Mouse (Mus musculus): ENCODE results near the gene Pi4kb. TPM values are rescaled to one million over a fixed set of nuclear protein-coding genes. Genes with fewer than 3 reads are reported as not detected.
"Not testable (repeated sequence)": the region's sequence is repeated elsewhere in the genome, so short reads cannot be mapped to it uniquely, and the experiment has no call there.

The Pi4kb gene
- polyA plus RNA-seq (2012; rRNA removed) = 59.0 and 62.3 TPM in 2 replicates

DNA sequence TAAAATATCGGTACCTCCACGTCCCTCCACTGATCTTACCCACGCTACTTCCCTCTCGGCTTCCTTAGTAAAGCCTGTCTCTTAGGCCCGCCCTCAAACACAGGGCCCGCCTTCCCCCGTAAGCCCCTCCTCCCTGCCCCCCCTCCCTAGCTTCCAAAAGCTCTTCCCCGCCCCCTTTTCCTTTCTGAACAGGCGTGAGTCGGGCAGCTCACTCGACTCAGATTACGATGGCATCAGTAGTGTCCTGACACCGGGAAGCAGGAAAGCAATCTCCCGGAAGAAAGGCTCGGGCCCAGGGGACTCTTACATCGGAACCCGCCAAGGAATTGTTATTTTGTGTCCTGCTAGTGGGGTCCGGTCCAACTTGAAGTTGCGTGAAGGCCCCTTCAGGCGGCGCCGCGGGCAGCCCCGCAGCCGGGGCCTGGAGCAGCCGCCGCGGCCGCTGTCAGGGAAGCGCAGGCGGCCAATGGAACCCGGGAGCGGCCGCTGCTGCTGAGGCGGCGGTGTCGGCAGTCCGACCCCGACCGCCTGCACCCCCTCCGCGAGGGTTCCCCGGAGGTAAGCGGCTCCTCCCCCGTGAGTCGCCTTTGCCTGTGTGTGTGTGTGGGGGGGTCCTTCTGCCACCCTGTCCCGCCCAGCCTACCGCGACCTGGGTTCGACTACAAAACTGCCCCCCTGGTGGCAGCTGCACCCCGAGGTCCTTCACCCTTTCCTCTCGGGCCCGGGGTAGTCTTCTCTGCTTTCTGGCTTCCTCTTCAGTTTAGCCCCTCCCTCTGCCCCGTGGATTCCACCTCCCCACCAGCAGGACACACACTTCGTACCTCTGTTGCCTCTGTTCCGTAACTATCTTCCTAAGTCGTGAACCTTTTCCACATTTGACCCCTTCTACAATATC, at the start of gene Pi4kb:
TSS of gene Pi4kb (plus strand) at position 204 of the 895 bp plus-strand sequence.
- Histone ChIP-seq H3K4me3 (ENCODE audit: control insufficient read depth, insufficient read depth, low read length) (peak within 1 kb of the TSS; percentile 74), H3K27me3 (ENCODE audit: control insufficient read depth, insufficient read depth, low read length) (no peaks in the 10 kb centered on the region), H3K36me3 (ENCODE audit: control insufficient read depth, insufficient read depth, low read length) (no peaks in the 10 kb centered on the region), H3K27ac (ENCODE audit: control insufficient read depth, insufficient read depth, low read length) (peak within 1 kb of the TSS; percentile 82), H3K4me1 (replicated peaks; ENCODE audit: control insufficient read depth, insufficient read depth, low read length) (peaks cover 9% of the 10 kb centered on the region)
- WGBS = under 1% methylated on average over 55 of the region's 57 CpGs
- peak; percentile 86 for DNase-seq
- TF ChIP-seq POLR2A (IDR thresholded peaks at IDR 0.05; ENCODE audit: control insufficient read depth, extremely low read depth, insufficient read depth, low read length, poor library complexity) = no peak; the same call in 1 of the 2 replicates
- peak; percentile 58; the same call in 1 of the 2 replicates for TF ChIP-seq CTCF (IDR thresholded peaks at IDR 0.05; ENCODE audit: borderline replicate concordance, control insufficient read depth, extremely low read depth, insufficient read depth, low read length, poor library complexity)

DNA sequence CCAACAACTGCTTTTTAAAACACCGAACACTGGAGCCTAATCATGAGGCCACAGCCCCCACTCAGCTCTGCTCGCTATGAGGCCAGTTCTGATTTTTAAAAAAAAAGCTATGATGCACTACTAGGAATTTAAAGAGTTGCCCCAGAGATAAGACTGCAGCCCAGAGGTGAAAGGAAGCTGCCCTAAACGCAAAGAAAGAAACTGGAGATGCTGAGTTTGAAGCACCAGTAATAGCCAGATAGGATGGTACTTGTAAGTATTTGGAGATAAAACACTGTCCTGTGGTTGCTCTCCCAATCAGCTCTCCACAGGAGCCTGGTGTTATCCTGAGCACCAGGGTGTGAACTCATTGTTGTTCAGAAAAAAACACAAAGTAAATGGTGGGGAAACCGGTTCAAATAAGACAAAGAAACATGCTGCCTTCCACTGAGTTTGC, 48.2 kb upstream of the Pi4kb start:
- 81% methylated on average over 4 of the region's 4 CpGs for WGBS
- H3K27me3 ChIP-seq (ENCODE audit: control insufficient read depth, insufficient read depth, low read length); H3K36me3 ChIP-seq (ENCODE audit: control insufficient read depth, insufficient read depth, low read length); H3K27ac ChIP-seq (ENCODE audit: control insufficient read depth, insufficient read depth, low read length); H3K4me3 ChIP-seq (ENCODE audit: control insufficient read depth, insufficient read depth, low read length); DNase-seq; H3K4me1 ChIP-seq (replicated peaks; ENCODE audit: control insufficient read depth, insufficient read depth, low read length): not testable (repeated sequence)

DNA sequence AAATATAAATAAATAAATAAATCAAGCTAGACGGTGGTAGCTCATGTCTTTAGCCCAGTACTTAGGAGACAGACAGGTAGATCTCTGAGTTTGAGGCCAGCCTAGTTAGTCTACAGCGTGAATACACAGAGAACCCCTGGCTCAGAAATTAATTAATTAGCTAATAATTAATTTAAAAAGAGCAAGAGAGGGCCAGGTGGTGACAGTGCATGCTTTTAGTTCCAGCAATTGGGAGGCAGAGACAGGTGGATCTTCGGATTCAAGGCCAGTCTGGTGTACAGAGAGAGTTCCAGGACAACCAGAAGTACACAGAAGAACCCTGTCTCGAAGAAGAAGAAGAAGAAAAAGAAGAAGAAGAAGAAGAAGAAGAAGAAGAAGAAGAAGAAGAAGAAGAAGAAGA, 45.6 kb upstream of the Pi4kb start:
- not testable (repeated sequence) for H3K27ac ChIP-seq (ENCODE audit: control insufficient read depth, insufficient read depth, low read length); DNase-seq; H3K4me3 ChIP-seq (ENCODE audit: control insufficient read depth, insufficient read depth, low read length); H3K27me3 ChIP-seq (ENCODE audit: control insufficient read depth, insufficient read depth, low read length); H3K4me1 ChIP-seq (replicated peaks; ENCODE audit: control insufficient read depth, insufficient read depth, low read length); H3K36me3 ChIP-seq (ENCODE audit: control insufficient read depth, insufficient read depth, low read length)
- WGBS = 91% methylated on average over 4 of the region's 4 CpGs

DNA sequence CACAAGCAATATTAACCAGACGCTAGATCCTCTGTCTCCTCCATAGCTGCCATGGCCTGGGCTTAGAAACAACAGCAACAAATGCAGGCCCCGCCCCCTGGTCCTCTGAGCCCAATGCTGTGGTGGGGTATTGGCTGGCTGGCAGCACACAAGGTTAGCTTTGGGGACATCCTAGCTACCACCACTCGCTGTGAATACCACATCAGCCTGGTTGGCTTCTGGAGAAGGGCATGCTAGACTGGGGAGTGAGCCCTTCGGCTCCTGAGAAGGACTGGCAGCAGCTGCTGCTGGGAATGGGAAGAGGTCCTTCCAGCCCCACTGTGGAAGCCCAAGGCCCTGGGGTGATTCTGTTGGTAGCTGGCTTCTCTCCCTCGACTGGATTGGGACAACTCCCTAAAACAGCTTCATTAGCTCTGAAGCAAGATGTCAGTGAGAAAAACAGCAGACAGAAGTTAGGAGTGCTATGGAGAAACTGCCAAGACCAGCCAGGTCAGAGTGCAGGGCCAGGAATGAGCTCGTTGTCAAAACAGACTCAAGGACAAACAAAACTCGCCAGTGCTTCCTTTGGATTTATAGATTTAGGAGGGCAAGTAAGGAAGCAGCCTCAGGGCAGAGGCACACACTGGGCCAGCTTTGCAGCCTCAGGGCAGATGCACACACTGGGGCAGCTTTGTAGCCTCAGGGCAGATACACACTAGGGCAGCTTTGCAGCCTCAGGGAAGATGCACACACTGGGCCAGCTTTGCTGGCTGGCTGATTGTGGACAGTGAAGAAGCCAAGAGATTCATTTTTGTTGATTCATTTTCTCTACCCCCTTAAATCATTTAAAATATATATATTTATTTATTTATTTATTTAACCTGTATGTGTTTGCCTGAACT, 43.9 kb upstream of the Pi4kb start:
- H3K27me3 ChIP-seq (ENCODE audit: control insufficient read depth, insufficient read depth, low read length); DNase-seq; H3K4me1 ChIP-seq (replicated peaks; ENCODE audit: control insufficient read depth, insufficient read depth, low read length); H3K4me3 ChIP-seq (ENCODE audit: control insufficient read depth, insufficient read depth, low read length); H3K36me3 ChIP-seq (ENCODE audit: control insufficient read depth, insufficient read depth, low read length); H3K27ac ChIP-seq (ENCODE audit: control insufficient read depth, insufficient read depth, low read length): not testable (repeated sequence)
- WGBS = 85% methylated on average over 7 of the region's 7 CpGs

DNA sequence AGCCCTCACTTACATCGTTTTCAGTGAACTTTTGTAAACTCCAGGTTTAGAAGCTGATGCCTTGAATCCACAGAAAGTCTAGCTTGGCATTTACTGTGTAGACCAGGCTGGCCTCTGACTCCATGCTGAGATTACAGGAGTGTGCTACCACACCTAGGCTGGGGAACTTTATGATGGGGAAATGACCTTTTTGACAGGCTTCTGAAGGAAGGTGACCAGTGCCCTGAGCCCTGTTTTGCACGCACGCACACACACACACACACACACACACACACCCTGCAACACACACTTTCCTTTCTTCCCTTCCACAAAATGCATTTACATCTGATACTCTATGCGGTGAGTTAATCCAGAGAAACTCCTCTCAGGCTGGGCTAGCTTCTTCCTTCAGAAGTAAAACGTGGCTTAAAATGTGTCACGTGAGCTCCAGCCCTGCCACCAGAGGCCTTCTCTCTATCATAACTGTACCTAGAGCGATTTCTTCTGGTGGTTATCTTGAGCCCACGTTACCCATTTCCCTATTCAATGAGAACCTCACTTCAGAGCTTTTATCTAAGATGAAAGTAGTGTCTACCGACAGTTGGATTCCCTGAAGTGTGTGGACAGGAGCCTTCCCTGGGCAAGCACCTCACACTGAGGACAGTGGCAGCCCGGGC, 43.0 kb upstream of the Pi4kb start:
- H3K36me3 ChIP-seq (ENCODE audit: control insufficient read depth, insufficient read depth, low read length); H3K4me1 ChIP-seq (replicated peaks; ENCODE audit: control insufficient read depth, insufficient read depth, low read length); H3K27ac ChIP-seq (ENCODE audit: control insufficient read depth, insufficient read depth, low read length); H3K4me3 ChIP-seq (ENCODE audit: control insufficient read depth, insufficient read depth, low read length); DNase-seq; H3K27me3 ChIP-seq (ENCODE audit: control insufficient read depth, insufficient read depth, low read length): not testable (repeated sequence)
- 86% methylated on average over 10 of the region's 10 CpGs for WGBS

DNA sequence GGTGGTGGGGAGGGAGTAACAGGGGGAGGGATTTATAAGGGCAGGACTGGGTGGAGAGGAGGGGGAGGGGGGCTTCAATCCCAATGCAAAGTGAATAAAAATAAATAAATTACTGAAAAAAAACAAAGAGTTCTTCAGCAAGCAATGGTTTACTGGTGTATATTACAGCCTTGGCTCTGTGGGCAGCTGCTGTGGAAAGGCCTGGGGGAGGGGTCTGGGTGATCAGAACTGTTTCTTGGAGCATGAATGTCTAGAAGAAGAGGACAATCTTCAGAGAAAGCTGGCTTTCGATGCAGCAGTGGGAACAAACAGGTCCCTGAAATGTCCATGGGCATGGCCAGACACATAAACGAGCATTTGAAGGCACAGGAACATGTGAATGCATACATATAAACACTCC, 42.3 kb upstream of the Pi4kb start:
- not testable (repeated sequence) for DNase-seq; H3K4me1 ChIP-seq (replicated peaks; ENCODE audit: control insufficient read depth, insufficient read depth, low read length); H3K27me3 ChIP-seq (ENCODE audit: control insufficient read depth, insufficient read depth, low read length); H3K4me3 ChIP-seq (ENCODE audit: control insufficient read depth, insufficient read depth, low read length); H3K36me3 ChIP-seq (ENCODE audit: control insufficient read depth, insufficient read depth, low read length); H3K27ac ChIP-seq (ENCODE audit: control insufficient read depth, insufficient read depth, low read length)
- 77% methylated on average over 2 of the region's 2 CpGs for WGBS
